Mouse (Mus musculus): Measurements from ENCODE around the gene Tfec.

GRCm38 (mm10) chr6:16868314-16868713 lies 29.9 kb downstream of the Tfec start:
- TF ChIP-seq CTCF (IDR thresholded peaks at IDR 0.05; ENCODE audit: low read depth, low read length) (no peak), POLR2A (IDR thresholded peaks at IDR 0.05; ENCODE audit: borderline replicate concordance, low read depth, low read length) (no peak)
